Mouse (Mus musculus) brown adipose tissue, adult 24 weeks (tissue): ENCODE results near the gene Agl. TPM values are rescaled to one million over a fixed set of nuclear protein-coding genes. Genes with fewer than 3 reads are reported as not detected.
"Not testable (repeated sequence)": the region's sequence is repeated elsewhere in the genome, so short reads cannot be mapped to it uniquely, and the experiment has no call there.

Source experiments
- H3K27ac ChIP-seq: fragments of 200-500 bp; replicated peaks from 2 replicates; pipeline ENCODE4 v1.5.1; 2012; ENCODE audit warnings: low read depth, mild to moderate bottlenecking, low read length
- H3K4me1 ChIP-seq: fragments of 200-500 bp; 2 replicates; pipeline ENCODE4 v1.6.1; 2012; ENCODE audit warnings: low read length, mixed read lengths; ENCODE audit not compliant: control insufficient read depth, insufficient read depth, insufficient read length
- H3K4me3 ChIP-seq: fragments of 200-500 bp; 2 replicates; pipeline ENCODE4 v1.5.1; 2012; ENCODE audit warnings: low read depth, mild to moderate bottlenecking, low read length, moderate library complexity; ENCODE audit not compliant: insufficient read depth
- polyA plus RNA-seq: library from polyadenylated mRNA; stranded (reverse); fragments of >200 nt; gene quantifications from 2 replicates; pipeline ENCODE4 v1.2.4, GENCODE M21; 2012; ENCODE audit not compliant: missing spikeins, insufficient read depth, insufficient read length

Gene Agl
- polyA plus RNA-seq, 1 experiment = 68.4 TPM

GRCm38 (mm10) chr3:116832526-116833310 lies 24.8 kb upstream of the Agl start:
- Histone ChIP-seq H3K27ac (no peak overlapping the region), H3K4me3 (no peak overlapping the region), H3K4me1 (no peaks in the 10 kb centered on the region)

- Histone ChIP-seq H3K4me1 (no peaks in the 10 kb centered on the region), H3K27ac (no peak overlapping the region), H3K4me3 (no peak overlapping the region)
Measured at GRCm38 (mm10) chr3:116831324-116831723, 23.4 kb upstream of the Agl start.

GRCm38 (mm10) chr3:116829274-116829920 lies 21.4 kb upstream of the Agl start:
- Histone ChIP-seq H3K4me1 (no peaks in the 10 kb centered on the region), H3K27ac (no peak overlapping the region), H3K4me3 (no peak overlapping the region)

GRCm38 (mm10) chr3:116826471-116827215 lies 18.7 kb upstream of the Agl start:
- H3K4me1 ChIP-seq = no peaks in the 10 kb centered on the region

GRCm38 (mm10) chr3:116817231-116817630 lies 9.3 kb upstream of the Agl start:
- no peak overlapping the region for H3K27ac ChIP-seq
- no peaks in the 10 kb centered on the region for H3K4me1 ChIP-seq
- H3K4me3 ChIP-seq = no peak overlapping the region

More at GRCm38 (mm10) chr3:116826471-116827215, 18.7 kb upstream of the Agl start:
- Histone ChIP-seq H3K27ac (no peak overlapping the region), H3K4me3 (no peak overlapping the region)

GRCm38 (mm10) chr3:116816674-116817215 lies 8.8 kb upstream of the Agl start:
- H3K27ac ChIP-seq = no peak overlapping the region
- no peak overlapping the region for H3K4me3 ChIP-seq
- H3K4me1 ChIP-seq = no peaks in the 10 kb centered on the region

- no peak overlapping the region for H3K4me3 ChIP-seq
- no peaks in the 10 kb centered on the region for H3K4me1 ChIP-seq
- H3K27ac ChIP-seq = no peak overlapping the region
Measured at GRCm38 (mm10) chr3:116815916-116816315, 8.0 kb upstream of the Agl start.

GRCm38 (mm10) chr3:116815305-116815797 lies 7.4 kb upstream of the Agl start:
- Histone ChIP-seq H3K4me1 (no peaks in the 10 kb centered on the region), H3K4me3 (no peak overlapping the region), H3K27ac (no peak overlapping the region)

- Histone ChIP-seq H3K4me3 (no peak overlapping the region), H3K4me1 (no peaks in the 10 kb centered on the region), H3K27ac (no peak overlapping the region)
Measured at GRCm38 (mm10) chr3:116812946-116813345, 5.0 kb upstream of the Agl start.

GRCm38 (mm10) chr3:116810351-116810750 lies 2.4 kb upstream of the Agl start:
- not testable (repeated sequence) for H3K4me1 ChIP-seq, H3K27ac ChIP-seq, H3K4me3 ChIP-seq

GRCm38 (mm10) chr3:116809221-116809620 lies 1.3 kb upstream of the Agl start:
- H3K4me1 ChIP-seq = no peaks in the 10 kb centered on the region; the same call in none of the 2 replicates
- H3K27ac ChIP-seq = no peak overlapping the region
- no peak overlapping the region for H3K4me3 ChIP-seq

- peak overlapping the region; percentile 93 for H3K4me3 ChIP-seq
- H3K4me1 ChIP-seq = no peaks in the 10 kb centered on the region; the same call in none of the 2 replicates
- H3K27ac ChIP-seq = peak overlapping the region; percentile 44
Measured at GRCm38 (mm10) chr3:116808507-116809217, 696 bp upstream of the Agl start.

- Histone ChIP-seq H3K4me3 (peak overlapping the region; percentile 15; the same call in 1 of the 2 replicates), H3K4me1 (no peaks in the 10 kb centered on the region; the same call in none of the 2 replicates), H3K27ac (no peak overlapping the region)
Measured at GRCm38 (mm10) chr3:116805866-116806265, 2.1 kb downstream of the Agl start.

- Histone ChIP-seq H3K4me3 (no peak overlapping the region), H3K27ac (no peak overlapping the region), H3K4me1 (peaks cover 2% of the 10 kb centered on the region)
Measured at GRCm38 (mm10) chr3:116804746-116805285, 3.1 kb downstream of the Agl start.
